Mouse (Mus musculus) gastrocnemius, adult 8-10 months (tissue): ENCODE data around the gene Tmtc4. TPM values are rescaled to one million over a fixed set of nuclear protein-coding genes. Genes with fewer than 3 reads are reported as not detected.

Experiments
- DNase-seq, 2 experiments: peaks; one replicate each; pipeline ENCODE4 v3.0.0; 2022; ENCODE audit warnings: low spot score in 2 of 2
- total RNA-seq, 4 experiments: library from RNA; stranded (reverse); gene quantifications; 2 replicates each; pipeline ENCODE4 v1.2.4; 2022

Gene Tmtc4
- total RNA-seq, 4 experiments from 2014 or later, result 1.4 to 2.7 (median 2.2) TPM

GRCm38 (mm10) chr14:122902884-122903283 is 81.0 kb downstream of the Tmtc4 start:
- DNase-seq, result peak; percentile 68 to 75

- DNase-seq, result no peak
Observed at GRCm38 (mm10) chr14:122902136-122902535, 81.7 kb downstream of the Tmtc4 start.

- no peak for DNase-seq
Observed at GRCm38 (mm10) chr14:122901715-122902114, 82.1 kb downstream of the Tmtc4 start.

- DNase-seq, result no peak
Observed at GRCm38 (mm10) chr14:122901177-122901576, 82.7 kb downstream of the Tmtc4 start.

- peak in 1 of 2 experiments; percentile 20 for DNase-seq
Observed at GRCm38 (mm10) chr14:122900679-122901078, 83.2 kb downstream of the Tmtc4 start.

- DNase-seq, result no peak
Observed at GRCm38 (mm10) chr14:122898550-122898949, 85.3 kb downstream of the Tmtc4 start.

- DNase-seq, result no peak
Observed at GRCm38 (mm10) chr14:122896106-122896505, 87.7 kb downstream of the Tmtc4 start.

- no peak for DNase-seq
Observed at GRCm38 (mm10) chr14:122891470-122891968, 92.3 kb downstream of the Tmtc4 start.

GRCm38 (mm10) chr14:122888480-122888872 is 95.4 kb downstream of the Tmtc4 start:
- DNase-seq, result no peak

GRCm38 (mm10) chr14:122887702-122888479 is 95.9 kb downstream of the Tmtc4 start:
- no peak for DNase-seq

- DNase-seq, result no peak
Observed at GRCm38 (mm10) chr14:122887278-122887677, 96.6 kb downstream of the Tmtc4 start.

GRCm38 (mm10) chr14:122885893-122886292 is 97.9 kb downstream of the Tmtc4 start:
- DNase-seq, result no peak

- DNase-seq, result no peak
Observed at GRCm38 (mm10) chr14:122883821-122884584, 99.8 kb downstream of the Tmtc4 start.

GRCm38 (mm10) chr14:122883410-122883806 is 100.4 kb downstream of the Tmtc4 start:
- DNase-seq, result no peak

GRCm38 (mm10) chr14:122882795-122883409 is 100.9 kb downstream of the Tmtc4 start:
- no peak for DNase-seq

- no peak for DNase-seq
Observed at GRCm38 (mm10) chr14:122882201-122882639, 101.6 kb downstream of the Tmtc4 start.

- DNase-seq, result no peak
Observed at GRCm38 (mm10) chr14:122881699-122882098, 102.1 kb downstream of the Tmtc4 start.

GRCm38 (mm10) chr14:122880291-122880690 is 103.5 kb downstream of the Tmtc4 start:
- DNase-seq, result no peak

- no peak for DNase-seq
Observed at GRCm38 (mm10) chr14:122877787-122878186, 106.0 kb downstream of the Tmtc4 start.

- DNase-seq, result no peak
Observed at GRCm38 (mm10) chr14:122876723-122877122, 107.1 kb downstream of the Tmtc4 start.

GRCm38 (mm10) chr14:122876163-122876562 is 107.7 kb downstream of the Tmtc4 start:
- peak; percentile 46 to 56 for DNase-seq

- DNase-seq, result peak in 1 of 2 experiments; percentile 7
Observed at GRCm38 (mm10) chr14:122875636-122876035, 108.2 kb downstream of the Tmtc4 start.
